Mouse (Mus musculus): ENCODE measurements at regions not wholly inside any gene's neighbourhood (a gene's known extent, or its start where the extent isn't known, plus 50 kb on each side); places are given as distances from the start of the nearest gene placed in this dataset.

DNA sequence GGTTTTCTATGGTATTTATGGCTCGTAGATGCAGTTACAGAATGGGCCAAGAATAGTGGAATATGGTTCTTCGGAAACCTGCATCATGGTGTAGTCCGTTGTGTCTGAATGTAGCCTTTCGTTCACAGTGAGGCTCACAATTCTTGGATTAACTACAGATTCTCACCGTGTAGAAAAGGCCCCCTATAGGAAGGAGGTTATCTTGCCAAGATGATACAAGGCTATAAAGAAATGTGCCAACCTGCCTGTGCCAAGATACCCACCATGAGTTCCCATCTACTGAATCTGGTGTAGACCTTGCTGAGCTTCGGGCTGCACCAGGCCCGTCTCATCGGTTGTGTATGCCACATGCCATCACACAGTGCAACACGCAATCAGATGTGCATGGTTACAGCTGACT lies 560.2 kb upstream of the Slc35b3 start:
- TF ChIP-seq CTCF (IDR thresholded peaks at IDR 0.05; ENCODE audit: borderline replicate concordance, extremely low read depth, insufficient read depth, insufficient read length) (no peak), POLR2A (IDR thresholded peaks at IDR 0.05; ENCODE audit: borderline replicate concordance, extremely low read depth, insufficient read depth, insufficient read length, poor library complexity, severe bottlenecking) (no peak)
